Mouse (Mus musculus): ENCODE data around the gene Farp1. TPM values are rescaled to one million over a fixed set of nuclear protein-coding genes. Genes with fewer than 3 reads are reported as not detected.

Farp1 gene
- total RNA-seq, 2 experiments from 2014 or later, result 130 to 160 TPM

DNA sequence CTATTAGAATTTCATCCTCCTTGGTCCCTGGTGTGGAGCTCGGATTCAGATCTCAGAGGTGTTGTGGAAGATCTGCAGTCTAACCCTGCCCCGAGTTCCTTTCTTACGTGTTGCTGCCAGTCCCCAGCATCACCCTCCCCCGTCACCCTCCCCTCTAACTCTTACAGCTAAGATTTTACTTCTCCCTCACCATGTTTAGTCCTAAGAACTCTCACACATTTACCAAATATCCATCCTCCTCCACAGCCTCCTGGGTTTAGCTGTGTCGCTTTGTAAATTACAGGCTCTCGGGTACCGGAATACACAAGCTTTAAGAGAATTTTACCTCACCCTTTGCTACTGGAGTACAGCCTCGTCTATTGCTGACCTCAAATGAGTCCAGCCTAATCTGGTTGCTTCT lies 165.4 kb downstream of the Farp1 start:
- intact Hi-C loops (cut with DNase I), result no loop called here
- DNase-seq (ENCODE audit: low spot score in 2 of 2), result no peak

DNA sequence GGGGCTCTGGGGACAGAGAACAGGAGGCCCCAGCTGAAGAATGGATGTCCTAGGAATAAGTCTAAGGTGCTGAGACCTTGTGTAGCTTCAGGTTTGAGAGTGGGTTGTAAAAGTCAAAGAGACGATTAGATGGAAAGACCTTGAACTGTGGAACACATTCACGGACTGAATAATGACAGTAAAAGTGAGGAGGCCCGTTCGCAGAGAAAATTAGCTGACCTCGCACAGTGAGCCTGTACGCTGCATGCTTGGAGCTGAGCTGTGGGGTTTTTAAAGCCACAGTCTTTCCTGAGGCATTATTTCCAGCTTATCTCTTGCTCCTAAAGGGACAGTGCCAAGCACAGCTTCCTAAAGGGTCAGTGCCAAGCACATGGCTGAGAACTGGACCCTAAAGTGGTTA lies 166.2 kb downstream of the Farp1 start:
- no peak for DNase-seq (ENCODE audit: low spot score in 2 of 2)
- intact Hi-C loops (cut with DNase I), result no loop called here

DNA sequence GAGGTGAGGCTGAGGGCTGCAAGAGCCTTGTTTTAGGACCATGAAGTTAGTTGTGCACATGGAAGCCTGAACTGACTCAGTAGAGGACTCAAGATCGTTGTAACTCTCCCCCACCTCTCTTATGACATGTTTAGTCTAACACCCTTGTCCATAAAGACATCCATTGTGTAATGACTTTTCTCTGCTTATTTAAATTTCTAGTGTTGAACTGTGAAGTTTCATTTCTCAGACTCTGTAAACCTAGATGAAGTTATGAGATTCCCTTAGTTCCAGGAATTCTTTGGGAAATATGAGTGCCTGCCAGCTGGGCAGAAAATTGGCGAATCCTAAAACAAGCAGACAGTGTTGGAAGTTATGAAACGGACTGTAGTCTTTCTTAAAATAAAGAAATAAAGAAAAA lies 170.5 kb downstream of the Farp1 start:
- intact Hi-C loops (cut with DNase I), result loop anchor here (5.0 kb wide), 1 partner anchor 168 kb away; the partner anchor contains the start of gene Farp1

GRCm38 (mm10) chr14:121207441-121208158 lies 172.6 kb downstream of the Farp1 start:
- no peak for DNase-seq (ENCODE audit: low spot score in 2 of 2)
- intact Hi-C loops (cut with DNase I), result loop anchor here (5.0 kb wide), 1 partner anchor 170 kb away; the partner anchor contains the start of gene Farp1

More for the DNA sequence above, 170.5 kb downstream of the Farp1 start:
- no peak for DNase-seq (ENCODE audit: low spot score in 2 of 2)

- no peak for DNase-seq (ENCODE audit: low spot score in 2 of 2)
- intact Hi-C loops (cut with DNase I), result loop anchor here (5.0 kb wide), 1 partner anchor 171 kb away; the partner anchor contains the start of gene Farp1
Observed at GRCm38 (mm10) chr14:121208159-121208515, 173.1 kb downstream of the Farp1 start.

GRCm38 (mm10) chr14:121210318-121210717 lies 175.3 kb downstream of the Farp1 start:
- DNase-seq (ENCODE audit: low spot score in 2 of 2), result no peak
- intact Hi-C loops (cut with DNase I), result no loop called here

DNA sequence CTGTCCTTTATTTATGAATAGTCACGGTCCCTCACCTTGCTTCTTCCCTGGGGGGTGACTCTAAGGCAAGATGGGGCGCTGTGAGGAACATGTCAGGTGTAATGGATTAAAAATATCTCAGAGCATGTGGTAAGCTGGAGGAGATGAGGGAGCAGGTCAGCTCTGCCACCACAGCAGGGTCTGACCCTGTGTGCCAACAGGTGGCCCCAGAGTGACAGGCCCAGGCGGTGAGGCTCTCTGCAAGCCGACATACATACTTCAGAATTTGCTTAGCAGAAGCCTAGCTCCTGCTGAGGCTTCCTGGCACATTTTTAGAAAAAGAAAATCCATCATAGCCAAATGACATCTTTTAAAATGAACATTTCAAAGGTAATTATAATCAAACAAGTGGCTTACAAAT lies 178.7 kb downstream of the Farp1 start:
- no peak for DNase-seq (ENCODE audit: low spot score in 2 of 2)
- intact Hi-C loops (cut with DNase I), result no loop called here

DNA sequence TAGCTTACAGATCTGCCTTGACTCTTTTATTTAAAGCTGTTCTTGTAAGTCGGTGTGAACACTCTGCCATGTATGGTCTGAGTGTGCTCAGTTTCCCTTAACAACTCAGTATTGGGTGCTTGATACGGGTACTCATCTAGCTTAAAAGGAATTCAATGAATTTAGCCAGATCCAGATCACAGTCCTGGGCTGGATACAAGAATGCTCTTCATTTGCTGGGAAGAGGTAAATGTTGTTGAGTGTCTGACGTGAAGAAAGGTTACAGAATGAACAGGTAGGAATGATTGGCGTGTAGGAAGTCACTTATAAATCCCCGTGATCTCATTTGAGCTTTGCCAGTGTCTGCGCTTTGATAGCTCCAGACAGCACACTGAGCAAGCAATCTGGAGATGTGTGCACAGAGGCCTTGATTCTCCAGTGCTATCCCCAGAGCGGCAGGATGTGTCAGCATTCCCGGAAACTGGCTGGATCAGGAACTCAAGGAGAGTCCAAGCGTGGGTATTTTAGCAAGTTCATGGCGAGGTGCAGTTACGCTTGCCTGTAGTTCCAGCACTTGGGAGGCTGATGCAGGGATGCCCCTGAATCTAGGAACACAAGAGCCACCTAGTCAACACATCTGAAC lies 179.7 kb downstream of the Farp1 start:
- no peak for DNase-seq (ENCODE audit: low spot score in 2 of 2)
- intact Hi-C loops (cut with DNase I), result no loop called here

- no peak for DNase-seq (ENCODE audit: low spot score in 2 of 2)
- intact Hi-C loops (cut with DNase I), result no loop called here
Observed at GRCm38 (mm10) chr14:121215817-121216216, 180.8 kb downstream of the Farp1 start.

DNA sequence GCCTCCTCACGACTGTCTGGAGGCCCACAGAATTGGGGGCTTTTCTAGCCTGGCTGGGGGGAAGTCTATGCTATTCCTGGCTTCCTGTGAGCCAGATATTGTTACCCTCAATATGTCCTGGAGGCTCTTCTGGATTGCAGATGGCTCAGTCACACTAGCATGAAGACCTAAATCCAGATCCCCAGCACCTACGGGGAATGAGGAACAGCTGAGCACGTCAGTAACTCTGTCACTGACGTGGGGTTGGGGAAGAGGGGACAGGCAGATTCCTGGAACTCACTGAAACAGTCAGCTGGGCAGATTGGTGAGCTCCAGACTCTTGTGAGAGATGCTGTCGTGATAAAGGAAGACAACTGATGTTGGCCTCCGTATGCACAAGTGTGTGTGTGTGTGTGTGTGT lies 181.7 kb downstream of the Farp1 start:
- intact Hi-C loops (cut with DNase I), result no loop called here

GRCm38 (mm10) chr14:121218620-121219019 lies 183.6 kb downstream of the Farp1 start:
- no peak for DNase-seq (ENCODE audit: low spot score in 2 of 2)
- intact Hi-C loops (cut with DNase I), result no loop called here

More for the DNA sequence above, 181.7 kb downstream of the Farp1 start:
- no peak for DNase-seq (ENCODE audit: low spot score in 2 of 2)

- intact Hi-C loops (cut with DNase I), result loop anchor here (5.0 to 10.0 kb wide), 2 partner anchors 182 to 305 kb away; partner anchors contain the start of genes Farp1 and Ipo5
- no peak for DNase-seq (ENCODE audit: low spot score in 2 of 2)
Observed at GRCm38 (mm10) chr14:121219226-121220039, 184.4 kb downstream of the Farp1 start.

DNA sequence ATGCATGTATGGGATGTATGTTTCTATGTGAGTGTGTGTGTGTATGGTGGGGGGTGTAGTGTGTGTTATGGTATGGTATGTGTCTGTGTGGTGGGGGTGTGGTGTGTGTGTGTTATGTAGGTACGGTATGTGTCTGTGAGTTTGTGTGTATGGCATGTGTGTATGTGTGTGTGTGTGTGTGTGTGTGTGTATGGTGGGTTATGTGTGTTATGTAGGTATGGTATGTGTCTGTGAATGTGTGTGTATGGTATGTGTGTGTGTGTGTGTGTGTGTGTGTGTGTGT lies 185.0 kb downstream of the Farp1 start:
- intact Hi-C loops (cut with DNase I), result loop anchor here (5.0 to 10.0 kb wide), 2 partner anchors 183 to 305 kb away; partner anchors contain the start of genes Farp1 and Ipo5

DNA sequence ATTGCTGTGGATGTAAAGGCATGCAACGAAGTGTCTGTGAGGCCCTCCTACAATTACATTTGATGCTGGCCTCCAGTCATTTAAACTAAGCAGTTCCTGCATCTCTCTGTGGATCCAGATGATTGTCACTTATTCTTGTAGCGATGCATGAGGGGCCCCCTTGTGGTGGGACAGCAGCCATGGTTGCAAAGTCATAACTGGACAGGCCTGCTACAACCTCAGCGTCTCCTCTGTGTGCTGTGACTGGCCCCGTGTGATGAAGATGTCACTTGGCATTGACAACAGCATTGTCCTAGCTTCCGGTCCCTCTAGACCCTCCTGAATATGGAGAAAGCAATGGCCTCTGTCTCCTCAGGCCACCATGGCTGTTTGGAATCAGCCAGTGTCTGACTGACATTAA lies 185.7 kb downstream of the Farp1 start:
- DNase-seq (ENCODE audit: low spot score in 2 of 2), result peak in 1 of 2 experiments; percentile 35
- intact Hi-C loops (cut with DNase I), result loop anchor here (5.0 to 10.0 kb wide), 2 partner anchors 183 to 306 kb away; partner anchors contain the start of genes Farp1 and Ipo5

More for the DNA sequence above, 185.0 kb downstream of the Farp1 start:
- no peak for DNase-seq (ENCODE audit: low spot score in 2 of 2)

DNA sequence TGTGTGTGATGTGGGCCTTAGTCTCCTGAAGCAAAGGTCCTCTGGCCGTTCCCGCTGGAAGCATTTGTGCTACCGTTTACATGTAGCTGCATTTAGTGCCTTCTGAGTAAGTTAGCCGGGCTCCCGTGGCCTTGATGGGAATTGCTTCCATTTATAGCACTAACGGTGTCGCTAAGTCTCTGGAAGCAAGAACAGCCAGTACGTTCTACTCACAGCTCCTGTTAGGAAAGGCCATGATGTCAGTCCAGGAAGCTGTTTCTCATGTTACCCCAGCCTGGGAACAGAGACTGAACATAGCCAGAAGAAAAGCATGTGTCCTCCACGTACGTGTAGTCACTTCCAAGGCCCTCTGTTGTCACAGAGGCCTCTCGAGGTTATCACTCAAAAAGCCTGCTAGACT lies 190.8 kb downstream of the Farp1 start:
- intact Hi-C loops (cut with DNase I), result loop anchor here (10.0 kb wide), 1 partner anchor 311 kb away; the partner anchor contains the start of gene Ipo5
- DNase-seq (ENCODE audit: low spot score in 2 of 2), result no peak

GRCm38 (mm10) chr14:121229036-121229773 lies 194.2 kb downstream of the Farp1 start:
- intact Hi-C loops (cut with DNase I), result loop anchor here (10.0 kb wide), 1 partner anchor 314 kb away; the partner anchor contains the start of gene Ipo5
- DNase-seq (ENCODE audit: low spot score in 2 of 2), result no peak

- no peak for DNase-seq (ENCODE audit: low spot score in 2 of 2)
- intact Hi-C loops (cut with DNase I), result no loop called here
Observed at GRCm38 (mm10) chr14:121231232-121231631, 196.2 kb downstream of the Farp1 start.

DNA sequence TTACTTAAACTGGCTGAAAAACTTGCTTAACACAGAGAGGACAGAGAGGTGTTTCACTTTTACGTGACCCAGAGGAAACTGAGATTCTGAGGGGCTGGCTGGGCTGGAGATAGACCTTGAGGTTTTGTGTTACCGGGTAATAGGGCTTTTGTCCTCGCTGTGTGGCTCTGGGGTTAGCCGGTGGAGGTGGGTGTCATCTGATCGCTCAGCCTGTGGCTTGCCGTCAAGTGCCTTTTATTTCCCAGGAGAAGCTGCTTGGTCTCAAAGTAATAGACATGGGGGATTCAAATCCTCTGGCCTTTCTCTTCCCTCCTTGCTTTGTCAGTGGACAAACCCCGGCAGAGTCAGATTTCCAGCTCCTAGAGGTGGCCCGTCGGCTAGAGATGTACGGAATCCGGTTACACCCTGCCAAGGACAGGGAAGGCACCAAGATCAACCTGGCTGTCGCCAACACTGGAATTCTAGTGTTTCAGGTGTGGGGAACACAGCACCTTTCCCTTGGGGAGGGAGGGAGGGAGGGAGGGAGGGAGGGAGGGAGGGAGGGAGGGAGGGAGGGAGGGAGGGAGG lies 199.8 kb downstream of the Farp1 start:
- no peak for DNase-seq (ENCODE audit: low spot score in 2 of 2)
- intact Hi-C loops (cut with DNase I), result no loop called here

GRCm38 (mm10) chr14:121236736-121237135 lies 201.7 kb downstream of the Farp1 start:
- intact Hi-C loops (cut with DNase I), result no loop called here
- DNase-seq (ENCODE audit: low spot score in 2 of 2), result no peak

Data from left cerebral cortex, postnatal 36 days (tissue).